Mouse (Mus musculus) spleen, adult 2 months (tissue): ENCODE data around the gene Lrfn2.

Source experiments
- CTCF ChIP-seq: fragments of 200-500 bp; IDR thresholded peaks from 2 replicates; pipeline ENCODE4 v1.5.1; 2011; ENCODE audit warnings: mild to moderate bottlenecking, inconsistent platforms; ENCODE audit not compliant: insufficient read depth, insufficient read length, insufficient replicate concordance; ENCODE audit errors: extremely low read depth
- POLR2A ChIP-seq: fragments of 200-500 bp; IDR thresholded peaks from 2 replicates; pipeline ENCODE4 v1.6.1; 2011; ENCODE audit warnings: low read depth, low read length, inconsistent platforms

DNA sequence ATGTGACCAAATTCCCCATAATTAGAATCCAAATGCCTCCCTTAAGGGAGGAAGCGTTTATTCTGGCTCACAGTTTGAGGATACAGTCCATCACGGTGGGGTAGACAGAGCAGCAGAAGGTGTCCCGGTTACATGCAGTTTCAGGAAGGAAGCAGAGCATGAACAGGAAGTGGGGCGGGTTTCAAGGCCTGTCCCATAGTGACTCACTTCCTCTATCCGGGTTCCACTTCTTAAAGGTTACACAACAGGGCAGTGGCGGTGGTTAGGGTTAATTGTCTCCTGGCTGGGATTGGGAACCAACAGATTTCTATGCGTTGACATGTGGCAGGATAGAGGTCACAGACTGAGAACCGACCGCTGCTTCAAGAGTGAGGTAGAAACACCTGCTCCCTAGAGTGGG is 31.6 kb downstream of the Lrfn2 start:
- no peak for TF ChIP-seq CTCF
- no peak for TF ChIP-seq POLR2A
